Mouse (Mus musculus) gastrocnemius, postnatal 14 days (tissue): ENCODE data around the gene Lman1l. TPM values are rescaled to one million over a fixed set of nuclear protein-coding genes. Genes with fewer than 3 reads are reported as not detected.

Experiments
- DNase-seq: peaks from one replicate; pipeline ENCODE4 v3.0.0; 2021; ENCODE audit warnings: mixed read lengths
- intact Hi-C: fragments of 180-260 bp; cut with DNase I; formaldehyde crosslinking; loops from one replicate; pipeline ENCODE4 v1.15.1; 2025; ENCODE audit warnings: low total_unique reads
- total RNA-seq, 2 experiments: library from RNA; stranded (reverse); gene quantifications; 2 replicates each; pipeline ENCODE4 v1.2.3; 2021

Gene Lman1l
- total RNA-seq, 2 experiments from 2014 or later: not detected

- no peak for DNase-seq
Measured at GRCm38 (mm10) chr9:57600620-57601352, 19.8 kb downstream of the Lman1l start.

DNA sequence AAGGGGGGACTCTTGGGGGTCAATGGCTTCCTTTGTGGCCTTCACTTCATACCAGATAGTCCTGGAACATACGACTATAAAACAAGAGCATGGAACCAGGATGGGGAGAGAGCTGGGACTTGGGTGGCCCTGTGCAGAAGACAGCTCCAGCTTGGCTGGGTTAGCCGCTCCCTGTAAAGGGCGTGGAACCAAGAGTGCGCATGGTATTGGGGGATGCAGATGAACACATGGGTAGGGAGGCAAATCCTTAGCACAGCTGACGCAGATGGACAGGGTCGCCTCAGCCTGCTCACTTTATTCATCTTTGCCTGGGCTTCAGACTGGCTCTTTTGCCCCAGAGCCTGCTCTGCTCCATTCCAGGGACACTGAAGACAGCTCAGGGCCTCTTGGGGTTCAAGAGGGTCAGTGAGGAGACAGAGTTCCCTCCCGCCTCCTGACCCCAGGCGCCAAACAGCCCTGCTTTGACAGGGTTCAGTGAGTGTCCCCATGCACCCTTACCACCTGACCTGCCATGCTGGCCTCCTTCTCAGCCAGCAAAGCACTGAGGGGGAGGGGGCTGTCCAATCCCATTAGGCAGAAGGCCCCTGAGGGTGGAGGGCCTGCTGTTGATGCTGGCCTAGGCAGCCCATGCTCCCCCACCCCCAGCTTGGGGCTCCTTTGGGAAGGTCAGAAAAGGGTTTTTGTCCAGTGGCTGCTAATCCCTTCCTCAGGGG is 21.6 kb downstream of the Lman1l start:
- DNase-seq: no peak
- intact Hi-C loops: no loop called here

More at GRCm38 (mm10) chr9:57600620-57601352, 19.8 kb downstream of the Lman1l start:
- intact Hi-C loops: no loop called here

DNA sequence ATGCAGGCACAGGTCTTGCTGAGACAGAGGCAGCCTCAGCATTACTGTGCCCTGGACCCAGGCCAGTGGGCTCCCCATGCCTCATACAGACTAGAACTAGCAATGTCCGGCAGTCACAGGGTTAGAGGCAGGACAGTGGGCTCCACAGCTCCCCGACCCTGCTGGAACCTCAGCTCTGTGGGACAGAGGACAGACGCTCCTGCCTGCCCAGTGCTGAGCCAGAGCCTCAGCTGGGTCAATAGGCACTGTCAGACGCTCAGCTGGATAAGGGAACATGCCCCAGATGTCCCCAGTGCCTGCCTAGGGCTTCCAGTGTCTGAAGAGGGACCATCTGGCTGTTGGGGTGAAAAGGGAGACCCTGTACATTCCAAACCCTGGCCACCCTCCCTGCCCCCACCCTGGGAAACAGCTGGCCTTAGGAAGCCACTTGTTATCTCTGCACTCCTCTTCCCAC is 22.6 kb downstream of the Lman1l start:
- intact Hi-C loops: no loop called here
- no peak for DNase-seq

DNA sequence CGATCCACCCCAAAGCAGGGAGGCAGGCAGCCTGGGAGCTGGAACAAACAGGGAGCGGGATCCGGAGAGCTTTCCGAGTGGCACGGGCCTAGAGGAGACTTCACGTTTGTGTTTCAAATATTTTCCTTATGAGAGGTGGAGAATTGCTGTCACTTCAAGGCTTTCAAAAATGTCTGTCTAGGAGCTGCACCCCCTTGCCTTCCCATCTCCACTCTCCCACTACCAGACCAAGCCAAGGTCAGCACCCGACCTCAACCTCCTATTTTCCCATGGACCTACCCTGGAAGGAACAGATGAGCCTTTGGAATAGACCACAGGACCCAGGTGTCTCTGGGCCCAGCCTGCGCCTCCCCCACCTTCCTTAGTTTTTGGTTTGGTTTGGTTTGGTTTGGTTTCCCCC is 23.3 kb downstream of the Lman1l start:
- no peak for DNase-seq
- intact Hi-C loops: no loop called here

DNA sequence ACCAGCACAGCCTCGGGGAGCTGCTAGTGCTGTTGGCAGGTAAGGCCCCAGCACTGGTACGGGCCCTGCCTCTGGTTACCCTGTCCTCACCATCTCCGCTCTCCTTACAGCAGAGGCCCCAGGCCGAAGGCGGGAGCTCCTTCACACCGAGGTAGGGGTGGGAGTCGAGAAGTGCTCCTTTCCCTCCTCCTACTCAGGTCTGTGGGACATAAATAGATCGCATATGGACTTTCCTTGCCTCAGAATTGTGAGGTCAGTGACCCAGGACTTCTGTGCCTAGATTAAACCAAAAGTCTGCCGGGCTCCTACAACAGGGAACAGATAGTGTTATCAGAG is 26.4 kb downstream of the Lman1l start:
- intact Hi-C loops: loop anchor here (5.0 kb wide), 1 partner anchor 48 kb away; no protein-coding TSS in a partner anchor
- no peak for DNase-seq

GRCm38 (mm10) chr9:57593454-57594173 is 27.0 kb downstream of the Lman1l start:
- DNase-seq: no peak
- intact Hi-C loops: loop anchor here (5.0 kb wide), 1 partner anchor 49 kb away; no protein-coding TSS in a partner anchor

DNA sequence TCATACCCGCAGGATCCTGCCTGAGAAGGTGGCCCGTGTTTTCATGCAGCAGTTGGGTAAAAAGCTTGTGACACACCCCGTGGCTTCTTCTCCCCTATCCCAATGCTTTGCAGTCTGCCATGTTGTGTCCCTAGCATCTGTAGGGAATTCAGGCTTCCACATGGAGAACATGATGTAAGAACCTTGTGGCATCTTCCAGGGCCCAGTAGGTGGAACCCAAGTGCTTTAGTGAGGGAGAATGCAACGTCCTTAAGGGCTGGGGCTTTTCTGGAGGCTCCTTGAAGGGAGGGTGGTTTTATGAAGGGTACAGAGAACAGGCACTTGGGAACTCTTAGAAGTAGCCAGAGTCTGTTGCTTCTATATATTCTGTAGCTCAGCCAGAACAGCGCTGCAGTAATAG is 29.8 kb downstream of the Lman1l start:
- intact Hi-C loops: loop anchor here (5.0 kb wide), 1 partner anchor 52 kb away; no protein-coding TSS in a partner anchor
- DNase-seq: no peak

DNA sequence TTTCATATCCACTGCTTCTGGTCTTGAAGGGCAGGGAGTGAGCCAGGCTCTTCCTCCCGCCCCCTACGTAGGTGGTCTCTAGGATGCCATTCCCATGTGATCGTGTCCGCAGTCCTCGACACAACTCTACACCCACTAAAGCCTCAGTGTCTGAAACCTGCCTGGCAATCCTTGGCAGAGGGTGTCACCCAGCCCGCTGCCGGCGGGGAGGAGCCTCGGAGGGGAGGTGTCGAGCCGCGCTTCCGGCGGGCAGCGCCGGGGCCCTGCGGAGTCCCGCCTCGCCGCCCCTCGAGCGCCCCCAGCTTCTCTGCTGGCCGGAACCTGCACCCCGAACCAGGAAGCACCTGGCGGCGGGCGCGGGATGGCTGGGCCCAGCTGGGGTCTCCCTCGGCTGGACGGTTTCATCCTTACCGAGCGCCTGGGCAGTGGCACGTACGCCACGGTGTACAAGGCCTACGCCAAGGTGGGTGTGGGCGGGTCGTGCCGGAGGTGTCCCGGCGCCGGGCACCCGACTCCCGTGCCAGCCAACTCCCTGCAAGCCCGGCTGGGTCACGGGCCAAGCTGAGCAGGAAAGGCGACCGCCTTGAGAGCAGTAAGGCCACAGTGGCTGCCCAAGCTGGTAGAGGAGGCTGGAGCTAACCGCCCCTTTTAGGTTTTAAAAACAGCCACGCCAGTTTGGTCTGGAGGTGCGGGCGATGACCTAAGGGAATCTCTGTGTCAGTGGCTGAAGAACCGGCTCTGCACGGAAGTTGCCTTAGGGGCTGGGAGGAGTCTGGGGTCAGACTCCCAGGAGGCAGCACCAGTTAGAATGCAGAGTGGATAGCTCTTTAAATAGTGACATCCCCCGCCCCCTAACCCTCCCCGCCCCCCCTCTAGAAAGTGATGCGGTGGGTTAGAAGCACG is 31.1 kb downstream of the Lman1l start, which contains the start of gene Ulk3:
Gene Ulk3 (plus strand): TSS at position 229 of the 903 bp plus-strand sequence.
- intact Hi-C loops: loop anchor here (5.0 kb wide), 2 partner anchors 47 to 53 kb away; no protein-coding TSS in a partner anchor
- DNase-seq: peak; percentile 84

DNA sequence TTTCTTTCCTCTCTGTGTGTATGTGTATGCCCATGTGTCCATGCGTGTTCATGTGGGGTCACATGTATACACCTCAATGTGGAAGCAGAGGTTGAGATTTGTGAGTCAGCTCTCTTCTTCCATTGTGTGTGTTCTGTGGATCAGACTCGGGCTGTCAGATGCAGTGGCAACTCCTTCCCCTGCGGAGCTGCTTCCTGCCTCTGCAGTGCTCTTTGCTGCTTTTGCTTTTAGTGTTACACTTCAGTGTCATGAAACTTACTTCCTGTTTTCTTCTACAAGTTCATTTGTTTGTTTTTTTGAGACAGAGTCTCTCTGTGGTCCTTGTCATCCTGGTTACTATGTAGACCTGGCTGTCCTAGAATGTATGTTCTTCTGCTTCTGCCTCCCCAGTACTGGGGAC is 35.6 kb downstream of the Lman1l start:
- no peak for DNase-seq
- intact Hi-C loops: loop anchor here (5.0 kb wide), 1 partner anchor 43 kb away; no protein-coding TSS in a partner anchor

- intact Hi-C loops: no loop called here
- DNase-seq: no peak
Measured at GRCm38 (mm10) chr9:57577144-57577849, 43.3 kb downstream of the Lman1l start.

DNA sequence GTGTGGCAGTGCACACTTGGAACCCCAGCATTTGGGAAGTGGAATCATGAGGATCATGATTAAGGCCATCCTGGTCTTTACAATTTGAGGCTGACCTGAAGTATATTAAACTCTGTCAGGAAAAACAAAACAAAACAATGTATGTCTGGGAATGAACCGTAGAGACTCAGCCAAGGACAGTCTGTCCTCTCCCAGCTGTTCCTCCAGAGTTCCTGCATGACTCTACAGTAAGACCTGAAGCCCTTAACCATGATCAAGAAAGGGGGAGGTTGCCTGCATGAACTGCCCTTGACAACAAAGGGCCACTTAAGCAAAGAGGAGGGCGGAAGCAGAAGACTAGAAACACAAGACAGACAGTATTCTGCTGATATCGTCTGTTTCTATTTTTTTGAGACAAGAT is 45.0 kb downstream of the Lman1l start:
- no peak for DNase-seq
- intact Hi-C loops: no loop called here

DNA sequence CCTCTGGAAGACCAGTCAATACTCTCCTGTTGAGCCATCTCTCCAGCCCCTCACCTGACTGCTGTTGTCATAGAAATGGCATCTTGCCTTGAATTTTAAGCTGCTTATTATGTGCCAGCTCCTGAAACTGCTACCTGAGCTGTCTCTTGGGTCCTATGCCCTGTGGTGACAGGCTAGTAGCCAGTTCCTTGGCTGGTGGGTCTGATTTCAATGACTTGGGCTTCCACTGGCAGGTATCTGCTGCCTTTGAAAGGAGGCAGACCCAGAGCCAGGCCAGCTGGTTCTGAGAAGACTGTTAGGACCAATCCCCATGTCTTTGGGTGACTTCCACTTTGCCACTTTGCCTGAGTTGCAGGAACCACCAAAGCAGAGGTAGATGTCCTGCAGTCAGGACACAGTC is 46.2 kb downstream of the Lman1l start:
- no peak for DNase-seq
- intact Hi-C loops: no loop called here

- intact Hi-C loops: no loop called here
- peak; percentile 44 for DNase-seq
Measured at GRCm38 (mm10) chr9:57568500-57568899, 52.1 kb downstream of the Lman1l start.

DNA sequence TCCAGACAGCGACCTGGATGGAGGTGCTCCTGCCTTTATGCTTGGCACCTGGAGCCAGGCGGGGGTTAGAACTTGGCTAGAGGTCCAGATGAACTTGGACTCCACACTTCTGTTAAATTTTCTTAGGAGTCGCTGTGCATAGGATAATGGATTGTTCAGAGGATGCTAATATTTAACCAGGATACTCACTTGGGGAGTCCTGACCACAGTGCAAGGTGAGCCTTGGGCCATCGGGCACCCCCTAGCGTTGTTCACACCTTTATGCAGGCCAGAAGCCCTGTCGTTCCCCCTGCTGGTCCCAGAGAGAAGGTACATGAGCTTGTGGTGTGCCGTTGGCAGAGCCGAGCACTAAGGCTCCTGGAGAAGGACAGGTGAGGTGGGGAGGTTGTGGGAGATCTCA is 53.7 kb downstream of the Lman1l start:
- intact Hi-C loops: no loop called here
- no peak for DNase-seq

- intact Hi-C loops: no loop called here
- DNase-seq: peak; percentile 68
Measured at GRCm38 (mm10) chr9:57565741-57566221, 54.8 kb downstream of the Lman1l start.

- DNase-seq: no peak
- intact Hi-C loops: no loop called here
Measured at GRCm38 (mm10) chr9:57564609-57565008, 56.0 kb downstream of the Lman1l start.

GRCm38 (mm10) chr9:57562896-57563372 is 57.6 kb downstream of the Lman1l start:
- intact Hi-C loops: no loop called here
- DNase-seq: peak; percentile 73

GRCm38 (mm10) chr9:57561711-57562099 is 58.9 kb downstream of the Lman1l start:
- intact Hi-C loops: no loop called here
- DNase-seq: no peak
